Mouse (Mus musculus): ENCODE results near the gene Myo1c.

Gene Myo1c

DNA sequence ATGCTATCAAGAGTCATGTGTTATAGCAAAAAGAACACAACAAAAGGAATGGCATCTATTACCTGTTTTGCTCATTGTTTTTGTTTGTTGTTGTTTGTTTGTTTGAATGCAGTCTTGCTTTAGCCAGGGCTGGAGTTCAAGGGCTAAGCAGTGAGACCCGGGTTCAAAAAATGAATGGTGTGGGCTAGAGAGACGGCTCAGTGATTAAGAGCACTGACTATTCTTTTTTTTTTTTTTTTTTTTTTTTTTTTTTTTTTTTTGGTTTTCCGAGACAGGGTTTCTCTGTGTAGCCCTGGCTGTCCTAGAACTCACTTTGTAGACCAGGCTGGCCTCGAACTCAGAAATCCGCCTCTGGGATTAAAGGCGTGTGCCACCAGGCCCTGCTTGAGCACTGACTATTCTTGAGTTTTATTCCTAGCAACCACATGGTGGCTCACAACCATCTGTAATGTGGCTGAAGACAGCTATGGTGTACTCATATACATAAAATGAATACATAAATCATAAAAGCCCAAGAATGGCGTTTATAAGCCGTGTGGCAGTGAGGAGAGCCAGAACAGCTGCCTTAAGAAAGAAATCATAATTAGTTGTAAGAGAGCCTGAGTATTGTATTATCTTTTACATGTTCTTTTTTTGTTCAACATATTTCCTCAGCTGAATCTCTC, 66.5 kb downstream of the Myo1c start:
- DNase-seq (ENCODE audit: low read depth): no peak

DNA sequence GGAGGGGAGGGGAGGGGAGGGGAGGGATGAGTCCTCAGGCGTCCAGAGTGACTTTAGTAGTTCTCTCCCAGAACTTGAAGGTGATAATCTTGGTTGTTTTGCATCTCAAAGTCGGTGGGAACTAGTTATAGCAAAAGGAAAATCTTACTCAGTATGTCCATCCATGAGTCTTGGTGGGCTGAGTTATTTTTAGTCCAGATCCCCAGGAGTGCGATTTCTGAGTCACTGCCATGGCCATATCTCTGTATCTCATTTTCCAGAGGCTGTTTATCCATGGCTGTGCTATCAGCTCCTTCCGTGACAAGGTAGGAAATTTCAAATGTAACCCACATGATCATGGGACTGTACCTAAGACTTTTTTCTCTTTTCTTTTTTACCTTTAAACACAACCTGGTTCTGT, 72.0 kb downstream of the Myo1c start:
- DNase-seq (ENCODE audit: low read depth): no peak

Measured in c-Kit-positive CD71-negative TER-119-negative erythroid progenitor cells, embryonic 14.5 days (primary cell).